Mouse (Mus musculus) B cell, adult 2 months (primary cell): ENCODE results near the gene Bglap3.
A peak's percentile ranks its signal among the peaks of the same experiment; 100 is the strongest.
"Not testable (repeated sequence)": the region's sequence is repeated elsewhere in the genome, so short reads cannot be mapped to it uniquely, and the experiment has no call there.

ENCODE experiments used
- DNase-seq, 2 experiments: peaks; one replicate each; pipeline ENCODE4 v3.0.0; 2022

Gene Bglap3

GRCm38 (mm10) chr3:88372643-88373042 is at the start of gene Bglap3:
Gene Bglap3 (minus strand): TSS chr3:88372743.
- not testable (repeated sequence) for DNase-seq

DNA sequence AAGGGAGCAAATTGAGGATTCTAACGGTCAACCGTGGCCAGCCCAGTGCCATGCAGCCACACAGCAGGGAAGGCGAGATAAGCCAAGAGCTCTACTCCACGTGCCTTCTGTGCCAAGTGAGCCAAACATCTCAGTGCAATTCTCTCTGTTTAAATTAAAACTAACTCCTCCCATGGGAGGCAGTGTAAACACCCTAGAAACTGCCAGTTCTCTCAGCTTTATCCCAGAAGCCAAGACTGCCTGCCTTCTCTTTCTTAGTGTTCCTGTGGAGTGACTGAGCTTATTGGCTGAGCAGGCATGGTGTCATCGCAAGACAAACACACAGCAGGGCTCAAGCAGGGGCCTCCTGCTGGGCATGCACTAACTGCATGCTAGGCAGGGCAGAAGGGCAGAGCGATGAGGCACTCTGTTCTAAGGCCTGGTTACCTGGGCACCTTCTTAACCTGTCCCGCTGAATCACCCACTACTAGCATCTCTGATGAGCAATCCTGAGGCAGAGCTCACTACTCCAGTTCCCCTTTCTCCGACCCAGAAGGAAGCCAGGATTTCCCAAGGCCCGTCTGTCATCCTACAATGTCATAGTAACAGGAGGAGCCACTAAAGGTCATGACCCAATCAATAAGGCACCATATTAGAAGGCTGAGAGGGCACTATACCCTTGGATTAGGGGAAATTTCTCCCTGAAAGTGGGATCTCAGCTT is 49.6 kb upstream of the Bglap3 start:
- DNase-seq, result no peak

DNA sequence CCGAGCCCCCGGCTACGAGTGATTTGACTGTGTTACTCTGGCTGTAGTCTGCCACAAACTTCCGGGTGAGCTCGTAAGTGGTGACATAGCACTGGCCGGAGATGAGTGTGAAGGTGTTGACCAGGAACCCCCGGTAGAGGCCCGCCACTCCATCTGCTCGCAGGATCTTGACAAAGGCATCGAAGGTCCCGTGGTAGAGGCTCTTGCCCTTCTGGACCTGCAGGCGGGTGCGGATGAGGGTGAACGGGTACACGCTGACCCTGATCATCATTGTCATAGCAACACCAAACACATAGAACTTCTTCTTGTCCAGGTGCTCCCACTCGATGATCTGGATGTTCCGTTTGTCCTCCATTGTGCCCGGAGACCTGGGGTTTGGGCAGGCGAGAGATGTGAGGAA is 48.2 kb upstream of the Bglap3 start:
- no peak for DNase-seq

DNA sequence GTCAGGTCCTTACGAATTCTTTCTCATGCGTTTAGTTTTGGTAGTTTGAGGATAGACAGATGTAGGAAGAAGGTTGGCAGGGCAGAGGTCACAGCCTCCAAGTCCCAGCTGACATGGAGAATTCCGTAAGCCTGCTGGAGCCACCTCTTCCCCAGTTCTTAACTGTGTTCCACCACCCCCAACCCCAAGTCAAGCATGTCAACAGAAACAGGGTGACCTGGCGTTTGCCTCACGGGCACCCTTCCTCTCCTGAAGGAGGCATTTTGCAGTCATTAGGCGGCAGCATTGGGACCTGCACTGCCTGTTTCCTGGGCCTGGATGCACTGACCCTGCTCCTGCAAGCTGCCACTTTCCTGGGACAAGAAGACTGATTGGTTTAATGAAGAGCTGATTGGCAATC is 45.5 kb upstream of the Bglap3 start:
- DNase-seq, result no peak

GRCm38 (mm10) chr3:88415668-88416067 is 43.1 kb upstream of the Bglap3 start:
- no peak for DNase-seq

- DNase-seq, result no peak
Observed at GRCm38 (mm10) chr3:88412636-88413035, 40.1 kb upstream of the Bglap3 start.

- no peak for DNase-seq
Observed at GRCm38 (mm10) chr3:88411681-88412080, 39.1 kb upstream of the Bglap3 start.

DNA sequence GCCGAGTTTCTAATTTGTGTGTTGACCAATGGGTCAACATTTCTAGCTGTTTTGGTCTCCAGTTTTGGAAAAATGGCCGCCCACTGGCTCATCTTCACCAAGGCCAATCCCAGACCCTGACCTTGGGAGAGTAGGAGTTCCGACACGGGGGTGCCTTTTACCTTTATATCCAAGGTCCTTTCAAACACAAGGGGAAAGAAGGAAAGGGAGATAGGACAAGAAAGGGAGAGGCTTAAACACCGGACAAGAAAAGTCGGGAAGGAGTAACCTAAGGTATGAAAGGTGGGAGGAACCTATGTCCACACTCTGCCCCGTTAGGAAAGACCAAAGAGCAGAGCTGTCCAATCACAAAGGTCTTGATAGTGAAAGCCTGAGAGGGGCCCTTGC is 38.1 kb upstream of the Bglap3 start:
- DNase-seq, result no peak

DNA sequence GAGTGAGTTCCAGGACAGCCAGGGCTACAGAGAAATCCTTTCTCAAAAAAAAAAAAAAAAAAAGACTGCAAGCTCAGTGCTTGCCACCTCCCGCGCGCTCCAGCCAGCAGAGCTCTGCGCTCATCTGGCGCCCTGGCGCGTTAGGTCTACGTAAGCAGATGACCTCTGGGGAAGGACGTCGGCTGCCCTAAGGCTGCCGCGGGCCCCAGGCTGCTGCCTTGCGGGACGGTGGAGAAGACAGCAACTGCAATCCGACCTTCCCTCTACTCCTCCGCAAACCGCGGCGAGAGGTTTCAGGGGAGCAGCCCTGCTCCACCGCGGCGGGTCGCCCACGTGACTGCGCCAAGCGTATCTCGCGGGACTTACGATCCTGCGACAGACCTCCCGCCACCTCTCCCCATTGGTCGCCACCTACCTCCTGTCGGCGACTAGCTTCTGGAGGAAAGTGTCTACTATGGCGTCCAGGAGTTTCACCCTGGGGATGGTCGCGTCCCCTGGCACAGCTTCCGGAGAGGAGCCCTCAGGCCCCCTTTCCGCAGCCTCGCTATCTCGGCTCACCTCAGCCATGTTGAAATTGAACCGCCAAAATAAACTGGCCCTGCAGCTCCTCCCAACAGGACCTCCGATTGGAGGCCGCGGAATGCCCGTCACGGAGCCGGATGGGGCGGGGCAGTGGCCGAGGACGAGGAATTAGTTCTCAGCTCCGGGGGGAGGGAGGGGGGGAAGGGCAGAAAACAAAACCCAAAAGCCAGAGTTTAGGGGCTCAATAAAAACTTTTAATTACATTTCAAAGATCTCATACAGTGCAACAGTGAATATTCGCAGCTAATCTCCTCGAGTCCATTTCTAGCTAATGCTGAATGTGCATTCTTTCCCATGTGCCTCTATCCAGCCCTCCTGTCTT is 37.5 kb upstream of the Bglap3 start, which contains the start of gene Pmf1:
Gene Pmf1, minus strand, starts transcription at position 591 of the 904 bp plus-strand sequence.
- DNase-seq, result peak; percentile 93

GRCm38 (mm10) chr3:88408953-88409352 is 36.4 kb upstream of the Bglap3 start:
- no peak for DNase-seq

- DNase-seq, result no peak
Observed at GRCm38 (mm10) chr3:88407529-88407928, 35.0 kb upstream of the Bglap3 start.

- peak; percentile 68 to 72 for DNase-seq
Observed at GRCm38 (mm10) chr3:88407090-88407489, 34.5 kb upstream of the Bglap3 start.

DNA sequence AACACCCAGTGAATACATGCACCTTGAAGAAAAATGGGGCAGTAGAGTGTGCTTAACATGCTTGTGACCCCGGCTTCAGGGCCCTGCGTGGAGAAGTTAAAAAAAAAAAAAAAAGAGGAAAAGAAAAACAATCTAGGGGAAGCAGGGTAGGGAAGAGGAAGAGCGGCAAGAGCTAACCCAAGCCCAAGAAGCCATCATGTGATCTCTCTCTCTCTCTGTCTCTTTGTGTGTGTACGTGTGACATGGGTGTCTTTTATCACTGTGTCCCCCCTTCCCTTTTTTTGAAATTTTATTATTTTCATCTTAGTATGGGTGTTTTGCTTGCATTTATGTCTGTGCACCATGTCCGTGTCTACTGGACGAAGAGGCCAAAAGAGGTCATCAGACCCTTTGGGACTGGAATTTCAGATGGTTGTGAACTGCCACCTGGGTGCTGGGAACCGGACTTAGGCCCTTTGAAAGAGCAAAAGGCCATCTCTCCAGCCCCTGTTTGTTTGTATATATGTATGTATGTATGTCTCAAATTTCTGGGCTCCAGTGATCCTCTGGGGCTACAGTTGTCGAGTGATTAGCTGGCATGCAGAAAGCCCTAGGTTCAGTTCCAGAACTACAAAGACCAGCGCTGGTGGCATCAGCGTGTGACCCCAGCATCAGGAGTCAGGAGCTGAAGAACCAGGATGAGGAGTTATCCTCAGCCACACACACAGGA is 31.1 kb upstream of the Bglap3 start:
- DNase-seq, result no peak

DNA sequence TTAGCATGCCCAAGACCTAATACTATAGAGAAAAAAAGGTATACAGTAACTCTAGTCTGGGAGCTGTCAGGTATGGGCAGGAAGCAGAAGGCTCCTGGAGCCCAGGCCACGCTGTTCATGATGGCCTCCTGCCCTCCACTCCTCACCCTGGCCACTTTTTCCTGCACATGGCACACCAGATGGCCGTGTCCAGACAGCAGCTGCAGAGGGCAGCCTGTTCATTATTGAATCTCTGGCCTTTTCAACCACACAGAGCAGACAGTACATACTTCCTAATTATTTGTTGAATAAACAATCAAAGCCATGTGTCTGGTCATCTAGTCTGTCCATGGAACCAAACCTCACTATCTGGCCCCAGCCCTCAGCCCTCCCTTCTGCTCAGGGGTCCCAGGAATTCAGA is 26.1 kb upstream of the Bglap3 start:
- DNase-seq, result no peak

- peak; percentile 50 to 51 for DNase-seq
Observed at GRCm38 (mm10) chr3:88395742-88396141, 23.2 kb upstream of the Bglap3 start.

- DNase-seq, result peak; percentile 63 to 67
Observed at GRCm38 (mm10) chr3:88395288-88395687, 22.7 kb upstream of the Bglap3 start.

DNA sequence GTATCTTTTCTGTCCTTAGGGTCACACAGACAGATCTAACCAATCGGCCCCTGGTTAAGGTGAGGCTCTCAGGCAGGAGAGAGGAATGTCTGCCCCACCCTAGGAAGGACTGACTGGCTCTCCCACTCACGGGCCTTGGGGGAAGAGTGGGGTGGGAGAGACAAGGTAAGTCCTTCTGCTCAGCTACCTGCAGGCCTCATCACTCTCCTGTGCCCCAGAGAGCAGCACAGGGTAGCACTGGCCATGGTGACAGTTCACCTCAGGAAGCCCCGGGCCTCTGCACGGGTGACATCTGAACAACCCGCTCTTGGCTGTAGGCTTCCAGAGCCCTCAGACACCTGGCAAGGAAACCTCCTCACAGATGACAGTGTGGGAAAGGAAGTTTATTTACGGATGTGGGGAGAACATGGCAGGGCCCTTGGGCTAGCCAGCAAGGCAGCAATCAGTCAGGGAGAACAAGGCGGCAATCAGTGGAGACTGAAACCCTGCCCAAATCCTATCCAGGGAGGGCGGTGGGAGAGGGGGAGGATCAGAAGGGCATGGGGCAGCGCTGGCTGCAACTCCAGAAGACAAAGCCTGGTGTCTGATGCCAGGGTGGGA is 21.3 kb upstream of the Bglap3 start:
- DNase-seq, result no peak

DNA sequence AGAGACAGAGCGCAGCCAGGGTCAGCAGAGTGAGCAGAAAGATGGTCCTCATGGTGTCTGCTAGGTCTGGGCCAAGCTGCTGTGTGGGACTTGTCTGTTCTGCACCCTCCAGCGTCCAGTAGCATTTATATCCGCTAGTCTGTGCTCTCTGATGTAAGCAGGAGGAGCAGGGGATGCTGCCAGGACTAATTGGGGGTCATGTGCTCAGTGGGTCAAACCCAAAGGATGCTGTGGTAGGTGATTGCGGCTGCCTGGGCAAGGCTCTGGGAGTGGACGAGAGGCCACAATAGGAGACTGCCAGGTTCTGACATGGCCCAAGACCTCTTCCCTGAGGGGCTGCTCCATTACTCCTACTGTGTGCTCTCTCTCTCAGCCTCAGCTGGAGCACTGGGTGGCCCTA is 11.8 kb upstream of the Bglap3 start, which contains the start of gene Bglap:
Gene Bglap, minus strand, starts transcription at position 101 of the 400 bp plus-strand sequence.
- DNase-seq, result no peak

GRCm38 (mm10) chr3:88382383-88382782 is 9.8 kb upstream of the Bglap3 start:
- DNase-seq, result not testable (repeated sequence)

DNA sequence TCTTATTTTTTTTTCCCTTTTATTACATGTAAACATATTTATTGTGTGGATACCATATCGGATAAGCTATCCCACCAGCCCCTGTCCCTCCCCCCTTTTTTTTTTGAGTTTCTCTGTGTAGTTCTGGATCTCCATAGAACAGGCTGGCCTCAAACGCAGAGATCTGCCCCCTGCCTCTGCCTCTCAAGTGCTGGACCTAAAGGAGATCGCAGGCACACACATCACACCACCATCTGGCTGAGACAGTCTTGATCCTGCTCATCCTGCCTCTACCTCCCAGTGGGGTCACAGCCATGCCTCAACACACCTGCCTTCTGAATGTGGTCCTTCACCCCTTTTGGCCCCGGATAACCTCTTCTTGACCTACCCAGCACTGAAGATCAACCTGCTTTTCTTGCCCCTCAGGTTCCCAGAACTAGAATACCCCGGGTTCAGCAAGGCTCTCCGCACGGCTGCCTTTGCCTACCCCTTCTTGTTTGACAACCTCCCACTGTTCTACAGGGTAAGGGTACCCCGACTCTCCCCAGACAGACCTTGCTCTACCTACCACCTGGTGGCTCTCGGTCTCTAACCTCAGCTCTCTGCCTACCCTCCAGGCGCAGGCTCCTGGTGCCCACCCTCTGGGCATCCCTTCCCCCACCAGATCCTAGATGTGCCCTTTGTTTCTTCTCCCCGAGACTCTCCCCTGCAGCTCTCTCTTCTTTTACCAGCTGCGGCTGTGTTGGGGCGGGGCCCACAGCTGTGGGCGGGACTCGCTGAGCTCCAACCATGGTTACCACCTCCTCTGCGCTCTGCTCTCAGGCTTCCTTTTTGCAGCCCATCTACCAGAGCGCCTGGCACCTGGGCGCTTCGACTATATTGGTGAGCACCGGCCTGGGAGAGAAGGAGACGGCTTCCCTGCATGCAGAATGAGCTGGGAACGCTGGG is 9.1 kb upstream of the Bglap3 start:
- peak; percentile 57 to 62 for DNase-seq

DNA sequence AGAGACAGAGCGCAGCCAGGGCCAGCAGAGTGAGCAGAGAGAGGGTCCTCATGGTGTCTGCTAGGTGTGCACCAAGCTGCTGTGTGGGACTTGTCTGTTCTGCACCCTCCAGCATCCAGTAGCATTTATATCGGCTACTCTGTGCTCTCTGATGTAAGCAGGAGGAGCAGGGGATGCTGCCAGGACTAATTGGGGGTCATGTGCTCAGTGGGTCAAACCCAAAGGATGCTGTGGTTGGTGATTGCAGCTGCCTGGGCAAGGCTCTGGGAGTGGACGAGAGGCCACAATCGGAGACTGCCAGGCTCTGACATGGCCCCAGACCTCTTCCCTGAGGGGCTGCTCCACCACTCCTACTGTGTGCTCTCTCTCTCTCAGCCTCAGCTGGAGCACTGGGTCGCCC is 6.1 kb upstream of the Bglap3 start, which contains the start of gene Bglap2:
Gene Bglap2, minus strand, starts transcription at position 101 of the 400 bp plus-strand sequence.
- not testable (repeated sequence) for DNase-seq

- DNase-seq, result not testable (repeated sequence)
Observed at GRCm38 (mm10) chr3:88376644-88377043, 4.1 kb upstream of the Bglap3 start.
